Mouse (Mus musculus) G1E (cell line): ENCODE results near the gene Enoph1.

ENCODE experiments used
- CTCF ChIP-seq: IDR thresholded peaks from 2 replicates; pipeline ENCODE4 v1.5.1; 2012; ENCODE audit warnings: low read depth, low read length, inconsistent platforms, mixed read lengths
- GATA1 ChIP-seq: IDR thresholded peaks from 2 replicates; pipeline ENCODE4 v1.6.1; 2012; ENCODE audit warnings: borderline replicate concordance, low read length, inconsistent platforms, mixed read lengths

DNA sequence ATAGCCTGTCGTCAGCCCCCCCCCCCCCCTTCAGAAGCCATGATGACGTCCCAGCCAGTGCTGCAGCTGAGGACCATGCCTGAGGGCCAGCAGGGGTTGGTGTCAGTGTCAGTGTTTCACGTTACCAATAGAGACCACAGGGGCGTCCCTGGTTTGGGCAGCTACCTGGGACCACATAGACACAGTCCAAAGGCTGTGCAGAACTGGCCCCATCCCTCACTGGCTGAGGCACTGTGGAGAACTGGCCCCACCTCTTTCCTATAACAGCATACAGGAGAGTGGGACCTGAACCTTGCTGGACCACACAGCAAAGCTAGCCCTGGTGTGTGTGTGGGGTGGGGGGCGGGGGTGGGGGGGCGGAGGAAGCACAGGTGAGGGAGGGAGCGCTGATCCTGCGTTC lies 39.3 kb upstream of the Enoph1 start:
- no peak for TF ChIP-seq CTCF
- no peak for TF ChIP-seq GATA1
